Mouse (Mus musculus) thymus, postnatal 36 days (tissue): ENCODE results near the gene Myo1b.

Source experiments
- DNase-seq, 2 experiments: peaks; one replicate each; pipeline ENCODE4 v3.0.0; 2022; ENCODE audit warnings: mixed read lengths in 2 of 2

Gene Myo1b

GRCm38 (mm10) chr1:51915576-51916156 is at the start of gene Myo1b:
Myo1b (minus strand) TSS chr1:51916071.
- peak; percentile 31 to 42 for DNase-seq

GRCm38 (mm10) chr1:51964647-51965046 is 48.8 kb upstream of the Myo1b start:
- DNase-seq, result no peak

- DNase-seq, result no peak
These were observed 31.2 kb upstream of the Myo1b start for GRCm38 (mm10) chr1:51947116-51947515.

- no peak for DNase-seq
These were observed 28.9 kb upstream of the Myo1b start for GRCm38 (mm10) chr1:51944755-51945154.

- DNase-seq, result no peak
These were observed 22.5 kb upstream of the Myo1b start for GRCm38 (mm10) chr1:51938357-51938756.

GRCm38 (mm10) chr1:51935006-51935405 is 19.1 kb upstream of the Myo1b start:
- no peak for DNase-seq

- DNase-seq, result peak; percentile 13 to 27
These were observed 18.5 kb upstream of the Myo1b start for GRCm38 (mm10) chr1:51934176-51934924.

GRCm38 (mm10) chr1:51932826-51933225 is 17.0 kb upstream of the Myo1b start:
- DNase-seq, result no peak

GRCm38 (mm10) chr1:51931561-51931960 is 15.7 kb upstream of the Myo1b start:
- DNase-seq, result no peak

- DNase-seq, result no peak
These were observed 14.7 kb upstream of the Myo1b start for GRCm38 (mm10) chr1:51930584-51930983.

GRCm38 (mm10) chr1:51929557-51929956 is 13.7 kb upstream of the Myo1b start:
- DNase-seq, result no peak

GRCm38 (mm10) chr1:51922820-51923219 is 6.9 kb upstream of the Myo1b start:
- no peak for DNase-seq

GRCm38 (mm10) chr1:51916276-51916675 is 405 bp upstream of the Myo1b start:
- no peak for DNase-seq

- DNase-seq, result peak; percentile 15 to 17
These were observed 758 bp downstream of the Myo1b start for GRCm38 (mm10) chr1:51915051-51915575.

GRCm38 (mm10) chr1:51914095-51914494 is 1.8 kb downstream of the Myo1b start:
- DNase-seq, result no peak

- DNase-seq, result no peak
These were observed 2.6 kb downstream of the Myo1b start for GRCm38 (mm10) chr1:51913071-51913814.

- DNase-seq, result no peak
These were observed 4.5 kb downstream of the Myo1b start for GRCm38 (mm10) chr1:51911331-51911730.

- no peak for DNase-seq
These were observed 6.7 kb downstream of the Myo1b start for GRCm38 (mm10) chr1:51909204-51909603.

- no peak for DNase-seq
These were observed 8.1 kb downstream of the Myo1b start for GRCm38 (mm10) chr1:51907821-51908220.

GRCm38 (mm10) chr1:51906206-51906906 is 9.5 kb downstream of the Myo1b start:
- no peak for DNase-seq

GRCm38 (mm10) chr1:51905073-51905472 is 10.8 kb downstream of the Myo1b start:
- no peak for DNase-seq

GRCm38 (mm10) chr1:51897160-51897572 is 18.7 kb downstream of the Myo1b start:
- DNase-seq, result no peak

- DNase-seq, result no peak
These were observed 19.9 kb downstream of the Myo1b start for GRCm38 (mm10) chr1:51895961-51896360.
